Mouse (Mus musculus) layer of hippocampus, postnatal 36 days (tissue): ENCODE results near the gene Stxbp2. TPM values are rescaled to one million over a fixed set of nuclear protein-coding genes. Genes with fewer than 3 reads are reported as not detected.

Experiments used
- DNase-seq, 2 experiments: peaks; one replicate each; pipeline ENCODE4 v3.0.0; 2022
- total RNA-seq, 2 experiments: library from RNA; stranded (reverse); gene quantifications; 2 replicates each; pipeline ENCODE4 v1.2.3; 2021

Gene Stxbp2
- total RNA-seq, 2 experiments from 2014 or later, result 36.3 to 47.1 TPM

DNA sequence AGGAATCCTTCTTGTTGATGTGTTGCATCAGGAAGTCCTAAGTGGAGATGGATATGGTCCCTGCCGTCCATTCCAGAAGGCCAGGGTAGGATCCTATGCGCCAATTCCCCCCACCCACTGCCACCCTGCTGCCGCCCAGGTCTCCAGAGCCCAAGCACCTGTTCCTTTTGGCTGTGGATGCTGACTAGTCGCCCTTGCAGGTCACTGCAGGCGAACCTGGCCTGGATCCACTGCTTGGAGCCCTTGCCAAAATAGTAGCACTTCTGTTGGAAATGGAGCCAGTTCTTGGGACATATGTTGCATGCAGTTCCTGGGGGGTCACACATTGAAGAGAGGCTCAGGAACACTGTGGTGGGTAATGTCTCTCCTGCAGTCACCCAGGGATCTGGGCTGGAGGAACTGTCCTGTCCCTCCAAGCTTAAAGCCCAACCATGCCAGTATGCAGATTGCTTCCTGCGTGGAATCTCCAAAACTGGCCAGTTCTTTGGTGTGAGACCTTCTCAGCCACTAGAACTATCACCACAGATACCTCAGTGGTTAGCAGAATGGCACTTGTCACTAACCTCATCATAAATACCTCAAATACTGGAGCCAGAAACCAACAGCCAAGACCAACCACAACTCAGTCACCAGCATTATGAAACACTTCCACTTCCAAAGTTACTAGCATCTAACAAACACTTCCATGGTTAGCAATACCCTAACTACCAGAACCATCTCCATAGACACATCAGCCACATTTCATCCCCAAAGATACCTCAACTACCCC lies 52.8 kb downstream of the Stxbp2 start:
- no peak for DNase-seq

DNA sequence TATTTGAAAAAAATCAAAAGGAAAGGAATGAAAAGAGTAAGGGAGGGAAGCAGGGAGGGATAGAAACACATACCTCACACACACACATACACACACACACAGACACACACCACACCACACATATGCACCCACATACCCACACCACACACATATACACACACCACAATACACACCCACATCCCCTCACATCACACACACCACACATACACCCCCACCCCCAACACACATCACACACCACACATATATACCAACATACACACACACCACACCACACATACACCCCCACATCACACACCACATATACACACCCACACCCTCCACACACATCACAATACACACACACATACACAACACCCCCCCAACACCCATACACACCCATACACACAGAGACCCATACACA lies 53.8 kb downstream of the Stxbp2 start:
- DNase-seq, result no peak

DNA sequence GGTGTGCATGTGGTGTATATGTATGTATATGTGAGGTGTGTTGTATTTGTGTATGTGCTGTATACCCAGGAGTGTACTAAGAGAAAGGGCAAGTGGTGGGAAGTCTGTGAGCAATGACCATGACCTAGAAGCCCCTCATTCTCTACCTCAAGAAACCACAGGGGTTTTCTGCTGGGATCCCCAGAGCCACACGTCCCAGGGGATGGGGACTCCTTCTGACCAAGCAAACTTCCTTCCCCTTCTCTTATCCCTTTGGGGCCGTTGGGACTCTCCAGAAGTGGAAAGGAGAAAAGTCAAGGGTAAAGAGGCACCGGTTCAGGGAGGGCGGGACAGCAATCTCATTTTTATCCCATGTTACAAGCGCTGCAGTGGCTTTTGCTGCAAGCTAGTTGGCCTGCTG lies 54.7 kb downstream of the Stxbp2 start:
- no peak for DNase-seq

DNA sequence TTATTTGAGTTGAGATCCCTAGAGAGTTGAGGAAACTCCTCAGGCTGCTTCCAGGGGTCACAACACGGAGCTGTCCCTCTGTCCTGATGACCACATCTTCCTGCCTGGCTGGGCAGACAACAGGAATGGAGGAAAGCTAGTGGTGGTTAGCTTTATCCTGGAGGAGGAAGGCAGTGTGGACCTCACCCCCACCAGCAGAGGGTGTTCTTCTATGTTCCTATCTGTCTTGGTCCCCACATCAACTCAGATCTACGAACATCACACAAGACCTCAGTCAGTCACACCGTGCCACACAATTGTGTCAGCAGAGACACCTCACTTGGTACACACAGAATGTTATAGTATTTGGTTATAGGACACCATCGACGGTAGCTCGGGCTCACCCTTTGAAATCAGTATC lies 56.8 kb downstream of the Stxbp2 start:
- DNase-seq, result no peak

DNA sequence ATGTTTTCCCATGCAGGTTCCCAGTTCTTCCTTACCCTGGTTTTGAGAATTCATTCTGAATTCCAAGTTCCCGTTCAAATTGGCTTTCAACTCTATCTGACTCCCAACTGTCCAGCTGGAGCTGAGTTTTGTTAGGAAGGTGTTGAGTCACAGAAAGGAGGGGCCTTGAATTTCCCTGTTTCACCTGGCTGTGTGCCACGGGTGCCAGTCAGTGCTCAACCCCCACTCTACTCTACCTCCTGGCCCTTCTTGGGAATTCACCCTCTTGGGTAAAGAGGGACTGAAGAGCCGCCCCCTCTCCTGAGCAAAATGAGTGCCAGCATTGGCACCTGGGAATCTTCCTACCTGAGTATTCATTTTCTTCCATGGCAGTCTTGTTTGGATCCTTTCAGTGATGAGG lies 60.0 kb downstream of the Stxbp2 start:
- DNase-seq, result no peak

Other genes with a start within 250 kb of the Stxbp2 start
- gene Arhgef18, start 237.9 kb upstream of the Stxbp2 start, total RNA-seq, result 10 to 100 TPM; 46.0 to 50.5 TPM
- gene Pex11g, start 163.3 kb upstream of the Stxbp2 start, total RNA-seq, result 1 to 10 TPM in 1 of 2 experiments, under 1 TPM in 1; 0.94 to 1.4 TPM
- gene Tex45, start 160.1 kb upstream of the Stxbp2 start, total RNA-seq, result under 1 TPM; 0.45 to 0.58 TPM
- 10 to 100 TPM; 28.1 to 31.7 TPM for gene Zfp358, start 137.8 kb upstream of the Stxbp2 start, total RNA-seq
- 10 to 100 TPM; 78.4 to 86.6 TPM for gene Mcoln1, start 130.5 kb upstream of the Stxbp2 start, total RNA-seq
- 10 to 100 TPM; 75.3 to 87.4 TPM for gene Pnpla6, start 115.6 kb upstream of the Stxbp2 start, total RNA-seq
- gene C330021F23Rik, start 63.0 kb upstream of the Stxbp2 start, total RNA-seq, result not detected
- 10 to 100 TPM; 34.4 to 41.0 TPM for gene Camsap3, start 43.7 kb upstream of the Stxbp2 start, total RNA-seq
- gene Xab2, start 9.6 kb upstream of the Stxbp2 start, total RNA-seq, result 10 to 100 TPM; 35.6 to 37.6 TPM
- 10 to 100 TPM; 84.7 to 95.6 TPM for gene Pet100, start 9.4 kb upstream of the Stxbp2 start, total RNA-seq
- gene Pcp2, start 5.4 kb upstream of the Stxbp2 start, total RNA-seq, result 1 to 10 TPM; 1.1 to 1.9 TPM
- 1 to 10 TPM in 1 of 2 experiments, under 1 TPM in 1; 0.46 to 1.5 TPM for gene Retn, start 24.8 kb downstream of the Stxbp2 start, total RNA-seq
- under 1 TPM in 1 of 2 experiments, not detected in 1; 0.30 TPM for gene Mcemp1, start 34.8 kb downstream of the Stxbp2 start, total RNA-seq
- 10 to 100 TPM; 18.8 to 26.5 TPM for gene Fcor, start 41.4 kb downstream of the Stxbp2 start, total RNA-seq
- gene Trappc5, start 45.3 kb downstream of the Stxbp2 start, total RNA-seq, result 10 to 100 TPM; 26.8 to 31.6 TPM
- not detected for gene Fcer2a, start 63.2 kb downstream of the Stxbp2 start, total RNA-seq
- not detected for gene Clec4g, start 89.7 kb downstream of the Stxbp2 start, total RNA-seq
- gene Cd209a, start 118.0 kb downstream of the Stxbp2 start, total RNA-seq, result not detected
- not detected for gene Cd209e, start 223.4 kb downstream of the Stxbp2 start, total RNA-seq
- gene Cd209d, start 247.6 kb downstream of the Stxbp2 start, total RNA-seq, result not detected